Mouse (Mus musculus): ENCODE results near the gene Galt.
"Not testable (repeated sequence)": the region's sequence is repeated elsewhere in the genome, so short reads cannot be mapped to it uniquely, and the experiment has no call there.

DNA sequence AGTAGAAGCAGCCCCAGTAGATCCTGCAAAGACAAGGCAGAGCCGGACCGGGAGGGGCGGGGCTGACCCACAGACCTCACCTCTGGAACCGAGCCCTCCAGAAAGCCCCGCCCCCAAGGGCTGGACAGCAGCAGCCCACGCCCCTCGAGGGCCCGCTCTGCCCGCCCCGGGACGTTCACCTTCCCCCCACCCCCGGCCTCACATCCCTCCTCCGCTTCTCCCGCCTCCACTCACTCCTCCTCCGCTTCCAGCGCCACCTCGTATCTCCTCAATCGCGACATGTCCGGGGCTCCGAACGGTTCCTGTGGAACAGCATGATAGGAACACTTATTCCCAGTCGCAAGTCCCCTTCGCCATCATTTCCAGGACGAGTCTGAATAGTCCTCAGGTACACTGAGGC, 18.5 kb downstream of the Galt start:
- TF ChIP-seq CTCF (conservative IDR thresholded peaks at IDR 0.05; ENCODE audit: insufficient read depth, insufficient read length, low read depth, low read length); POLR2A (IDR thresholded peaks at IDR 0.05; ENCODE audit: low read depth, low read length): not testable (repeated sequence)
